Mouse (Mus musculus): ENCODE data around the gene Idua.
"Not testable (repeated sequence)": the region's sequence is repeated elsewhere in the genome, so short reads cannot be mapped to it uniquely, and the experiment has no call there.

The Idua gene

GRCm38 (mm10) chr5:108659698-108660631 is at the start of gene Idua:
Idua (plus strand) TSS chr5:108660331.
- no peak for DNase-seq (ENCODE audit: low spot score in 2 of 2)

GRCm38 (mm10) chr5:108610426-108610825 is 49.7 kb upstream of the Idua start:
- DNase-seq (ENCODE audit: low spot score in 2 of 2), result no peak

- no peak for DNase-seq (ENCODE audit: low spot score in 2 of 2)
Measured at GRCm38 (mm10) chr5:108621870-108622269, 38.3 kb upstream of the Idua start.

GRCm38 (mm10) chr5:108626050-108626660 is 34.0 kb upstream of the Idua start:
- no peak for DNase-seq (ENCODE audit: low spot score in 2 of 2)

- peak in 1 of 2 experiments; percentile 9 for DNase-seq (ENCODE audit: low spot score in 2 of 2)
Measured at GRCm38 (mm10) chr5:108628891-108629633, 31.1 kb upstream of the Idua start.

GRCm38 (mm10) chr5:108629634-108630483 is 30.3 kb upstream of the Idua start, which contains the start of the genes Gak and Tmem175:
Gak (minus strand) TSS chr5:108629755.
Tmem175 (plus strand) TSS chr5:108629770.
- peak; percentile 92 to 94 for DNase-seq (ENCODE audit: low spot score in 2 of 2)

GRCm38 (mm10) chr5:108633676-108634075 is 26.5 kb upstream of the Idua start:
- DNase-seq (ENCODE audit: low spot score in 2 of 2), result no peak

GRCm38 (mm10) chr5:108634088-108634487 is 26.0 kb upstream of the Idua start:
- not testable (repeated sequence) for DNase-seq (ENCODE audit: low spot score in 2 of 2)

- no peak for DNase-seq (ENCODE audit: low spot score in 2 of 2)
Measured at GRCm38 (mm10) chr5:108636172-108636571, 24.0 kb upstream of the Idua start.

GRCm38 (mm10) chr5:108643674-108644073 is 16.5 kb upstream of the Idua start:
- DNase-seq (ENCODE audit: low spot score in 2 of 2), result no peak

GRCm38 (mm10) chr5:108645651-108646342 is 14.3 kb upstream of the Idua start:
- no peak for DNase-seq (ENCODE audit: low spot score in 2 of 2)

- DNase-seq (ENCODE audit: low spot score in 2 of 2), result no peak
Measured at GRCm38 (mm10) chr5:108646343-108646660, 13.8 kb upstream of the Idua start.

- DNase-seq (ENCODE audit: low spot score in 2 of 2), result no peak
Measured at GRCm38 (mm10) chr5:108647311-108647710, 12.8 kb upstream of the Idua start.

- DNase-seq (ENCODE audit: low spot score in 2 of 2), result no peak
Measured at GRCm38 (mm10) chr5:108647820-108648465, 12.2 kb upstream of the Idua start.

- DNase-seq (ENCODE audit: low spot score in 2 of 2), result no peak
Measured at GRCm38 (mm10) chr5:108648937-108649576, 11.1 kb upstream of the Idua start.

- no peak for DNase-seq (ENCODE audit: low spot score in 2 of 2)
Measured at GRCm38 (mm10) chr5:108650341-108650740, 9.8 kb upstream of the Idua start.

- DNase-seq (ENCODE audit: low spot score in 2 of 2), result no peak
Measured at GRCm38 (mm10) chr5:108651136-108651720, 8.9 kb upstream of the Idua start.

GRCm38 (mm10) chr5:108651823-108652222 is 8.3 kb upstream of the Idua start:
- DNase-seq (ENCODE audit: low spot score in 2 of 2), result peak; percentile 66 to 71

GRCm38 (mm10) chr5:108653341-108653740 is 6.8 kb upstream of the Idua start:
- no peak for DNase-seq (ENCODE audit: low spot score in 2 of 2)

Data from spleen, postnatal 36 days (tissue).